Mouse (Mus musculus): ENCODE data around the gene Smim6. TPM values are rescaled to one million over a fixed set of nuclear protein-coding genes. Genes with fewer than 3 reads are reported as not detected.

Gene Smim6
- total and polyA plus RNA-seq, 3 experiments: 0.29 TPM; not detected in 2

- intact Hi-C loops (cut with DNase I): no loop called here
- H3K4me3 ChIP-seq: no peak overlapping the region
- no peak for DNase-seq
- no peaks in the 10 kb centered on the region for H3K27me3 ChIP-seq (ENCODE audit: control insufficient read depth, insufficient read depth, low read length)
- H3K4me1 ChIP-seq (ENCODE audit: control insufficient read depth, insufficient read depth, low read length): no peaks in the 10 kb centered on the region
- H3K79me2 ChIP-seq (replicated peaks; ENCODE audit: control insufficient read depth, insufficient read depth, low read length): no peaks in the 10 kb centered on the region
- WGBS: 47% methylated on average over 6 of the region's 6 CpGs
- no peak overlapping the region for H3K27ac ChIP-seq
- TF ChIP-seq CTCF (IDR thresholded peaks at IDR 0.05) (no peak), POLR2A (IDR thresholded peaks at IDR 0.05; ENCODE audit: insufficient read depth, low read depth, low read length) (no peak), EP300 (IDR thresholded peaks at IDR 0.05; ENCODE audit: insufficient read depth, low read depth, low read length) (no peak)
- H3K36me3 ChIP-seq (ENCODE audit: control insufficient read depth, insufficient read depth, low read length): no peaks in the 10 kb centered on the region
- no peak overlapping the region for H3K9ac ChIP-seq (ENCODE audit: low read depth, low read length)
Measured at GRCm38 (mm10) chr11:115877174-115877755, 34.6 kb upstream of the Smim6 start.

DNA sequence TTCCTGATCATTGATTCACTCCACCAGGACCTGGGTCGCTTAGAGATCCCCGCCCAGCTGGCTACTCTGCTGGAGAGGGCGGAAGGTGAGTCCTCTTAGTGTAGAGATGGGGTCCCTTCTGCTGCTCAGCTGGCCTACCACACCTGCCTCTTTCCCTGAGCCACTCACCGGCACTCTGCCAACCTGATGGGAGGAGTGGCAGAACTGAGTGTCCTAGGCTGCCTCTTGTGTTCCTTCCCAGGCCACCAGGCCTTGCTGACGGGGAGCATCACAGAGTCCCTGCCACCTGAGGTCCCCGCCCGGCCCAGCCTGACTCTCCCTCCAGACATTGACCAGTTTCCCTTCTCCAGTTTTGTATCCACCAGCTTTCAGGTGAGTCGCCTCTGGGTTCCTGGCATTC, 33.7 kb upstream of the Smim6 start:
- no peaks in the 10 kb centered on the region for H3K36me3 ChIP-seq (ENCODE audit: control insufficient read depth, insufficient read depth, low read length)
- no peak overlapping the region for H3K4me3 ChIP-seq
- no peaks in the 10 kb centered on the region for H3K4me1 ChIP-seq (ENCODE audit: control insufficient read depth, insufficient read depth, low read length)
- H3K27me3 ChIP-seq (ENCODE audit: control insufficient read depth, insufficient read depth, low read length): no peaks in the 10 kb centered on the region
- H3K9ac ChIP-seq (ENCODE audit: low read depth, low read length): no peak overlapping the region
- WGBS: 86% methylated on average over 8 of the region's 8 CpGs
- TF ChIP-seq EP300 (IDR thresholded peaks at IDR 0.05; ENCODE audit: insufficient read depth, low read depth, low read length) (no peak), POLR2A (IDR thresholded peaks at IDR 0.05; ENCODE audit: insufficient read depth, low read depth, low read length) (no peak), CTCF (IDR thresholded peaks at IDR 0.05) (no peak)
- H3K27ac ChIP-seq: no peak overlapping the region
- DNase-seq: no peak
- intact Hi-C loops (cut with DNase I): no loop called here
- no peaks in the 10 kb centered on the region for H3K79me2 ChIP-seq (replicated peaks; ENCODE audit: control insufficient read depth, insufficient read depth, low read length)

DNA sequence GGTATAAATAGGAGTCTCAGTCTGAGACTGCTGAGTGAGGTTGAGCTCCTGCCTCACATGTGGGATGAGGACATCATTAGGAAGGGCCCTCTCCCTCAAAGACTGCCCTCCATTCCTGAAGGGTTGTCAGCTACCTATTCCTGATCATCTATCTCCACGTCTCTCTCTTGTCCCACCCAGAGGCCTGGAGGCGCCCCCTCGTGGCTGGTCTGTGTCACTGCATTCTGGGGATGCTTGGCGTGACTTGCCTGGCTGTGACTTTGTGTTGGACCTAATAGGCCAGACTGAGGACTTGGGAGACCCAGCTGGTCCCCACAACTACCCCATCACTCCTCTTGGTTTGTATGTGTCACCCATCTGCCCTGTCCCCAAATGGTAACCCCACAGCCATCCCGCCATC, 30.8 kb upstream of the Smim6 start:
- Histone ChIP-seq H3K27ac (no peak overlapping the region), H3K27me3 (ENCODE audit: control insufficient read depth, insufficient read depth, low read length) (no peaks in the 10 kb centered on the region), H3K4me3 (no peak overlapping the region), H3K36me3 (ENCODE audit: control insufficient read depth, insufficient read depth, low read length) (no peaks in the 10 kb centered on the region), H3K4me1 (ENCODE audit: control insufficient read depth, insufficient read depth, low read length) (no peaks in the 10 kb centered on the region), H3K9ac (ENCODE audit: low read depth, low read length) (no peak overlapping the region), H3K79me2 (replicated peaks; ENCODE audit: control insufficient read depth, insufficient read depth, low read length) (no peaks in the 10 kb centered on the region)
- intact Hi-C loops (cut with DNase I): no loop called here
- WGBS: 31% methylated on average over 5 of the region's 5 CpGs
- TF ChIP-seq EP300 (IDR thresholded peaks at IDR 0.05; ENCODE audit: insufficient read depth, low read depth, low read length) (no peak), CTCF (IDR thresholded peaks at IDR 0.05) (peak; percentile 81)
- peak in 1 of 2 experiments; percentile 44 for DNase-seq

DNA sequence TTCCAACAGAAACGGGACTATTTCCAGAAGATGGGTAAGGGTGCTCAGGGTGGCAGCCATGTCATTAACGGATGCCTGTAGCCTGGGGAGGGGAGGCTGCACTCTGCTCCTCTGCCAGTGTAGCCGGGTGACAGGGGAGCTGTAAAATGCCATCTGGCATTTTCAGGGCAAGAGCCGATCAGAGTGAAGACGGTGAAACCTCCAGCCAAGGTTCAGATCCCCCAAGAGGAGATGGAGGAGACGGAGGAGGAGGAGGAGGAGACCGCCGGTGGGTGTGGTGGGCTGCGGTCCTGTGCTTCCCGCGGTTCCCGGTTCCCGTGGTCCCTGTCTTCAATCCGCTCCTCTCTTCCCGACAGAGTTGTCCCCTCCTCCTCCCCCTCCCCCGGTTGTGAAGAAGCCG, 28.6 kb upstream of the Smim6 start:
- Histone ChIP-seq H3K4me1 (ENCODE audit: control insufficient read depth, insufficient read depth, low read length) (no peaks in the 10 kb centered on the region), H3K79me2 (replicated peaks; ENCODE audit: control insufficient read depth, insufficient read depth, low read length) (no peaks in the 10 kb centered on the region), H3K36me3 (ENCODE audit: control insufficient read depth, insufficient read depth, low read length) (no peaks in the 10 kb centered on the region), H3K4me3 (no peak overlapping the region), H3K27ac (no peak overlapping the region), H3K9ac (ENCODE audit: low read depth, low read length) (no peak overlapping the region), H3K27me3 (ENCODE audit: control insufficient read depth, insufficient read depth, low read length) (no peaks in the 10 kb centered on the region)
- no peak for TF ChIP-seq EP300 (IDR thresholded peaks at IDR 0.05; ENCODE audit: insufficient read depth, low read depth, low read length)
- TF ChIP-seq POLR2A (IDR thresholded peaks at IDR 0.05; ENCODE audit: insufficient read depth, low read depth, low read length): no peak
- TF ChIP-seq CTCF (IDR thresholded peaks at IDR 0.05): no peak
- WGBS: 24% methylated on average over 17 of the region's 17 CpGs
- DNase-seq: no peak
- intact Hi-C loops (cut with DNase I): no loop called here

GRCm38 (mm10) chr11:115884361-115884760, 27.5 kb upstream of the Smim6 start:
- DNase-seq: no peak
- Histone ChIP-seq H3K4me1 (ENCODE audit: control insufficient read depth, insufficient read depth, low read length) (no peaks in the 10 kb centered on the region), H3K9ac (ENCODE audit: low read depth, low read length) (no peak overlapping the region), H3K27me3 (ENCODE audit: control insufficient read depth, insufficient read depth, low read length) (no peaks in the 10 kb centered on the region), H3K36me3 (ENCODE audit: control insufficient read depth, insufficient read depth, low read length) (no peaks in the 10 kb centered on the region), H3K79me2 (replicated peaks; ENCODE audit: control insufficient read depth, insufficient read depth, low read length) (no peaks in the 10 kb centered on the region), H3K4me3 (no peak overlapping the region), H3K27ac (no peak overlapping the region)
- intact Hi-C loops (cut with DNase I): no loop called here
- 87% methylated on average over 3 of the region's 3 CpGs for WGBS
- no peak for TF ChIP-seq POLR2A (IDR thresholded peaks at IDR 0.05; ENCODE audit: insufficient read depth, low read depth, low read length)
- no peak for TF ChIP-seq EP300 (IDR thresholded peaks at IDR 0.05; ENCODE audit: insufficient read depth, low read depth, low read length)
- no peak for TF ChIP-seq CTCF (IDR thresholded peaks at IDR 0.05)

GRCm38 (mm10) chr11:115885281-115885680, 26.5 kb upstream of the Smim6 start:
- no peaks in the 10 kb centered on the region for H3K79me2 ChIP-seq (replicated peaks; ENCODE audit: control insufficient read depth, insufficient read depth, low read length)
- intact Hi-C loops (cut with DNase I): no loop called here
- no peak for TF ChIP-seq POLR2A (IDR thresholded peaks at IDR 0.05; ENCODE audit: insufficient read depth, low read depth, low read length)
- no peak for TF ChIP-seq EP300 (IDR thresholded peaks at IDR 0.05; ENCODE audit: insufficient read depth, low read depth, low read length)
- TF ChIP-seq CTCF (IDR thresholded peaks at IDR 0.05): no peak
- no peaks in the 10 kb centered on the region for H3K27me3 ChIP-seq (ENCODE audit: control insufficient read depth, insufficient read depth, low read length)
- H3K4me3 ChIP-seq: no peak overlapping the region
- no peaks in the 10 kb centered on the region for H3K4me1 ChIP-seq (ENCODE audit: control insufficient read depth, insufficient read depth, low read length)
- no peaks in the 10 kb centered on the region for H3K36me3 ChIP-seq (ENCODE audit: control insufficient read depth, insufficient read depth, low read length)
- H3K27ac ChIP-seq: no peak overlapping the region
- no peak overlapping the region for H3K9ac ChIP-seq (ENCODE audit: low read depth, low read length)
- WGBS: 71% methylated on average over 11 of the region's 11 CpGs
- DNase-seq: no peak
